Mouse (Mus musculus) limb, embryonic 14.5 days (tissue): Measurements from ENCODE around the gene Tmem131l. TPM values are rescaled to one million over a fixed set of nuclear protein-coding genes. Genes with fewer than 3 reads are reported as not detected.

ENCODE experiments used
- ATAC-seq: fragments of 200-750 bp; cut with Nextera tagmentation; 2 replicates; pipeline ENCODE4 v1.8.0; 2017; ENCODE audit warnings: low read depth, moderate number of reproducible peaks, moderate TSS enrichment; ENCODE audit not compliant: low FRiP score
- DNase-seq: peaks from one replicate; pipeline ENCODE4 v3.0.0-alpha.2; 2015; ENCODE audit warnings: low spot score
- H3K27ac ChIP-seq: fragments of 300-500 bp; sonication (generic); replicated peaks from 2 replicates; pipeline ENCODE4 v1.5.1; 2014; ENCODE audit warnings: low read depth, mild to moderate bottlenecking, low read length, moderate library complexity, mixed read lengths
- H3K27me3 ChIP-seq: fragments of 300-500 bp; sonication (generic); 2 replicates; pipeline ENCODE4 v1.6.1; 2014; ENCODE audit warnings: low read length, mixed read lengths; ENCODE audit not compliant: control insufficient read depth, insufficient read depth
- H3K36me3 ChIP-seq: fragments of 300-500 bp; sonication (generic); 2 replicates; pipeline ENCODE4 v1.6.1; 2014; ENCODE audit warnings: mild to moderate bottlenecking, low read length, moderate library complexity, mixed read lengths; ENCODE audit not compliant: control insufficient read depth, insufficient read depth
- H3K4me1 ChIP-seq: fragments of 300-500 bp; sonication (generic); 2 replicates; pipeline ENCODE4 v1.6.1; 2014; ENCODE audit warnings: antibody characterized with exemption, low read length, mixed read lengths; ENCODE audit not compliant: control insufficient read depth, insufficient read depth
- H3K4me2 ChIP-seq: fragments of 300-500 bp; sonication (generic); replicated peaks from 2 replicates; pipeline ENCODE4 v1.6.1; 2014; ENCODE audit warnings: low read depth, mild to moderate bottlenecking, low read length, moderate library complexity; ENCODE audit not compliant: severe bottlenecking
- H3K4me3 ChIP-seq: fragments of 300-500 bp; sonication (generic); replicated peaks from 2 replicates; pipeline ENCODE4 v1.5.1; 2014; ENCODE audit warnings: low read length
- H3K9ac ChIP-seq: fragments of 300-500 bp; sonication (generic); 2 replicates; pipeline ENCODE4 v1.6.1; 2014; ENCODE audit warnings: mild to moderate bottlenecking, low read depth, low read length, moderate library complexity; ENCODE audit not compliant: severe bottlenecking
- H3K9me3 ChIP-seq: fragments of 300-500 bp; sonication (generic); 2 replicates; pipeline ENCODE4 v1.6.1; 2016; ENCODE audit warnings: low read length; ENCODE audit not compliant: control insufficient read depth
- POLR2A ChIP-seq: fragments of 200-500 bp; IDR thresholded peaks from 2 replicates; pipeline ENCODE4 v1.8.0; 2012; ENCODE audit warnings: inconsistent platforms, mild to moderate bottlenecking, moderate library complexity, borderline replicate concordance; ENCODE audit not compliant: insufficient read depth, insufficient read length; ENCODE audit errors: extremely low read depth
- WGBS: fragments of 180-500 bp; shearing (Covaris S2); extraction: QIAGEN DNeasy Blood & Tissue Kit; methylation state at CpG from one replicate; pipeline ENCODE4 v1.1.7; 2014; 5-methylcytosine and 5-hydroxymethylcytosine counted together
- polyA plus RNA-seq, 2 experiments: library from polyadenylated mRNA; depleted of rRNA in 1 of 2; stranded (reverse) in 1 of 2; unstranded in 1 of 2; fragments of >200 nt; fragmentation: Nextera tagmentation in 1 of 2; extraction: Ambion mirVana in 1 of 2; gene quantifications; 2 replicates each; pipeline versions ENCODE4 v1.2.1 to v1.2.3; 2012 to 2014

Gene Tmem131l
- polyA plus RNA-seq, 2 experiments = 52.4 to 59.8 TPM

- Histone ChIP-seq H3K9ac (no peak overlapping the region), H3K4me1 (peaks cover 35% of the 10 kb centered on the region), H3K36me3 (no peaks in the 10 kb centered on the region), H3K27ac (no peak overlapping the region), H3K27me3 (no peaks in the 10 kb centered on the region), H3K4me2 (no peak overlapping the region), H3K9me3 (no peaks in the 10 kb centered on the region), H3K4me3 (no peak overlapping the region)
- no peak for TF ChIP-seq POLR2A
- WGBS = 64% methylated on average over 9 of the region's 9 CpGs
- ATAC-seq = no peak
- no peak for DNase-seq
Measured at GRCm38 (mm10) chr3:83995254-83995830, 44.6 kb downstream of the Tmem131l start.

GRCm38 (mm10) chr3:83994217-83994839 is 45.6 kb downstream of the Tmem131l start:
- DNase-seq (peak; percentile 62), ATAC-seq (0 out of 2 replicates have a peak, but pooled peaks have one; percentile 30)
- Histone ChIP-seq H3K27me3 (no peaks in the 10 kb centered on the region), H3K9ac (no peak overlapping the region), H3K4me3 (no peak overlapping the region), H3K4me2 (no peak overlapping the region), H3K9me3 (no peaks in the 10 kb centered on the region), H3K27ac (no peak overlapping the region), H3K4me1 (peaks cover 35% of the 10 kb centered on the region), H3K36me3 (no peaks in the 10 kb centered on the region)
- 27% methylated on average over 8 of the region's 8 CpGs for WGBS
- no peak for TF ChIP-seq POLR2A

GRCm38 (mm10) chr3:83993089-83993516 is 46.9 kb downstream of the Tmem131l start:
- 73% methylated on average over 8 of the region's 8 CpGs for WGBS
- no peak for ATAC-seq
- no peaks in the 10 kb centered on the region for H3K9me3 ChIP-seq
- H3K9ac ChIP-seq = no peak overlapping the region
- no peak overlapping the region for H3K27ac ChIP-seq
- H3K36me3 ChIP-seq = no peaks in the 10 kb centered on the region
- peaks cover 47% of the 10 kb centered on the region for H3K4me1 ChIP-seq
- no peaks in the 10 kb centered on the region for H3K27me3 ChIP-seq
- no peak for TF ChIP-seq POLR2A
- H3K4me3 ChIP-seq = no peak overlapping the region
- peak; percentile 63 for DNase-seq
- no peak overlapping the region for H3K4me2 ChIP-seq

- Histone ChIP-seq H3K27ac (no peak overlapping the region), H3K9ac (no peak overlapping the region), H3K4me1 (peaks cover 56% of the 10 kb centered on the region), H3K9me3 (no peaks in the 10 kb centered on the region), H3K27me3 (no peaks in the 10 kb centered on the region), H3K4me3 (no peak overlapping the region), H3K36me3 (no peaks in the 10 kb centered on the region), H3K4me2 (no peak overlapping the region)
- DNase-seq (no peak), ATAC-seq (no peak)
- no peak for TF ChIP-seq POLR2A
- WGBS = 78% methylated on average over 8 of the region's 8 CpGs
Measured at GRCm38 (mm10) chr3:83991691-83992524, 48.1 kb downstream of the Tmem131l start.

- no peak overlapping the region for H3K4me3 ChIP-seq
- TF ChIP-seq POLR2A = no peak
- H3K9ac ChIP-seq = no peak overlapping the region
- no peaks in the 10 kb centered on the region for H3K9me3 ChIP-seq
- no peaks in the 10 kb centered on the region for H3K36me3 ChIP-seq
- ATAC-seq = peak; percentile 42; the same call in 1 of the 2 replicates
- 16% methylated on average over 4 of the region's 4 CpGs for WGBS
- no peak overlapping the region for H3K4me2 ChIP-seq
- 0 out of 2 replicates have a peak overlapping the region, but pooled peaks have one; percentile 28 for H3K27ac ChIP-seq
- H3K4me1 ChIP-seq = peaks cover 58% of the 10 kb centered on the region
- no peaks in the 10 kb centered on the region for H3K27me3 ChIP-seq
- DNase-seq = no peak
Measured at GRCm38 (mm10) chr3:83988214-83988613, 51.8 kb downstream of the Tmem131l start.
